Mouse (Mus musculus) cerebellum, postnatal 25 days (tissue): ENCODE results near the gene Rnf223.
"Not testable (repeated sequence)": the region's sequence is repeated elsewhere in the genome, so short reads cannot be mapped to it uniquely, and the experiment has no call there.

Experiments
- DNase-seq, 2 experiments: peaks; one replicate each; pipeline ENCODE4 v3.0.0; 2021; ENCODE audit warnings: mixed read lengths in 2 of 2

Rnf223 gene

DNA sequence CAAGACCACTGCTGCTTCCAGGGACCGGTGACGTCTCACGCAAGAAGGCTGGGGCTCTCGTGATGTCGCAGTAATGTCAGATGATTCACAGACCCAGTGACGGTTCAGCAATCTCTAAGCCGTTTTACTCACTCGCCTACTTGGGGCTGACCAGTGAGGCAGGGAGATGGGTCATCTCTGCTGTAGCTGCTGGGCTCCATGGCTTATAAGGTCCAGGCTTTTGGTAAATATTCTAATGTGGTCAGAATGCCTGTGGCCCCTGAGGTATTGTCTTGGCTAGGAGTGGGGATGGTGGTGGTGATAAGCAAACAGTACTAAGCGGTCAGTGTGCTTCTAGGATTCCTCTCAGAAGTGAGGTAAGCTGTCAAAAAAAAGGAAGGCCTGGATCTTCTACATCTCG is 627 bp downstream of the Rnf223 start:
- DNase-seq = no peak

DNA sequence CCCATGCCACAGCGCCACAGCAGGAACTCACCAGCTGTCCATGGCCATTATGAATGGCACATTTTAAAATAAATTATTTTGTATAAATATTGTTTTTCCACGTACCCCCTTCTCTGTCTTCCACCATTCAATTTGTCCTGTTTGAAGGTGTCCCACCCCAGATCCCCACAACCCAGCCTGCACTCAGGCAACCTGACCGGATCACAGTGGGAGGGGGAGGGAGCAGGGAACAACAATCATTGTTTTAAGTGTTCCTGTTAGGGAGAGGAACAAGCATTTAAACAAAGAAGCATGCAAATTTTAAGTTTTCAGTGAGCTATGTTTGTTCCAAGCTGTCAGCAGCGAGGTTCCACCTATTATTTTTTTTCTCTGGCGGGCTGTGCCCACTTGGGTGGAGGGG is 3.0 kb downstream of the Rnf223 start:
- DNase-seq = no peak

DNA sequence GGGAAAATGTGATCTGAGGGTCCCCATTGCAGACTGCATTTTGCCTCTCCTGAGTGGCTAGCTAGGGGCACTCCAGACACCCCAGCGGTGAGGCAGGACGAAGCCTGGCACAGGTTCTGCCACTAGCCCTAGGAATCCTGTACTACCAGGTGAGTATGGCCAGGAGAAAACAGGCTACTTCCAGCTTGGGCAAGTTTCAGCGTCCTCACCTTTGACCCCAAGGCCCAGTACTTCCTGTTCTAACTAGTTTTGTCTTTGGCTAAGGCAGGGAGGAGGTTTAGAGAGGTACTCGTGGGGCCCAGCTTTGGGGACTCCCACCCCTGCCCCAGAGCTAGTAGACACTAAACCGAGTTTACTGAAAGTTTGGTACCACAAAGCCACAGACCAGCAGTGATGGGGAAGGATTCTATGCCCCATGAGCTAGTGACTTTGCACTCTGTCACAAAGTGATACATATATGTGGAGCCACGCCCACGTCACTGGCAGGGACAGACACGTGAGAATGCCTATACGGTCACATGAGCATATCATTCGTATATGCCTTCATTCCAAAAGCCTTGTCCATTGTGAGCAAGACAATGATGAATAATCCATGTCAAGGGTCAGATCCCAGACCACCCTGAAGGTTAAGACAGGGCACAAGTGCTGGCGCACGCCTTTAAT is 3.8 kb downstream of the Rnf223 start:
- no peak for DNase-seq

DNA sequence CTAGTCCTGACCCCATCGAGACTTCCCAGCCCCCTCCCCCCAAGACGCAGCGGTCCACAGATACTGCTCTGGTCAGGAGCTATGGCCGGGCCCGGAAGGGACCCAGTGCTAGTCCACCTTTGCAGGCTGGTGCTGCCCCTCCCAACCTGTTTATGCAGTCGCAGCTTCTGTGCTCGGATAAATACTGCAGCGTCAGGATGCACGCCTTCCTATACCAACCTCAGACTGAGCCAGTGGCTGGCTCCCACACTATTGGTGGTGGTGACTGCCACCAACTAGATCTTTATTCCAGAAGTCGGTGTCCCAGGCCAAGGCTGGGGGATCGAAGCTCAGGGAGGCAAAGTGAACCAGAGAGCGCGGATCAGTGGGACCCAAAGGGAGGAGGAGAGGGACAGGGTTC is 4.8 kb downstream of the Rnf223 start:
- DNase-seq = no peak

DNA sequence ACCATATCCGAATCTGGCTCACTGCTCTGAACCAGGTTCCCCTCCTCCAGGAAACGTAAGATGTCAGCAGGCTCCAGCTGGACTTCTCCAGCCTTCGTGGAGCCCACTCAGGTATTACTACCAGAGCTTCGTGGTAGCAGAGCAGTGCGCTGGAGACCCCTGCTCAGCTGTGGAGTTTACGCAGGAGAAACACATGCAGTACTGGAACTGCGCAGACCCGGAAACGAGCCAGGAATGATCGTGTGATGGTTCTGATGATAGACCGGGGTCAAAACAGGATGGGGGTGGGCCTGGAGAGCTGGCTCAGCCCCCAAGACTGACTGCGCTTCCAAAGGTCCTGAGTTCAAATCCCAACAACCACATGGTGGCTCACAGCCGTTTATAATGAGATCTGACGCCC is 5.5 kb downstream of the Rnf223 start:
- no peak for DNase-seq

DNA sequence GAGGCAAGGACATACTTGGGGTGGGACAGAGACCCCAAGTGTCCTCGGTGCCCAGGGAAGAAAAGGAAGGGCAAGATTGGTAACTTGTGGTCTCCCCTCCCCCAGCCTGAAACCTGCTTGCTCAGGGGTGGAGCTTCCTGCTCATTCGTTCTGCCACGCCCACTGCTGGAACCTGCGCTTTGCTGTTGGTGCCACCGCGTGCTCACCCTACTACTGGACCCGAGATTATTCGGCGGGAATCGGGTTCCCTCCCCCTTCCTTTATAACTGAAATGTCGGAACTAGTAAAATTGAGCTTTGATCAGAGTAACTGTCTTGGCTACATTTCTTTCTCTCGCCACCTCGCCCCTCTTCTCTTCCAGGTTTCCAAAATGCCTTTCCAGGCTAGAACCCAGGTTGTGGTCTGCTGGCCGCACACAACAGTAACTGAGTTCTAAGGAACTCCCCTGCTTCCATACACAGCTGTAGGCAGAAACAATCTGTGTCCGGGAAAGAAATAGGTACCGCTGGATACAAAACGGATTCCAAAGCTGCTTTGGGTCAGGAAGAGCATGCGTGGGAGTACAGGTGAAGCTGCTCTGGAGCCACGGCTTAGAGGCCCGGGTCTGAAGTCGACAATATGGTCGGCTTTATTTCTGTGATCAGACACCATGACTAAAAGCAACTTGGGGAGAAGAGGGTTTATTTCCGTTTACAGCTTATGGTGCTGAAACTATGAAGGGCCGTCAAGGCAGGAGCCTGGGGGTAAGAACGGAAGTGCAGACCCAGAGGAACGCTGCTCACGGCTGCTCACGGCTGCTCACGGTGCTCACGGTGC is 6.2 kb downstream of the Rnf223 start:
- DNase-seq = no peak

DNA sequence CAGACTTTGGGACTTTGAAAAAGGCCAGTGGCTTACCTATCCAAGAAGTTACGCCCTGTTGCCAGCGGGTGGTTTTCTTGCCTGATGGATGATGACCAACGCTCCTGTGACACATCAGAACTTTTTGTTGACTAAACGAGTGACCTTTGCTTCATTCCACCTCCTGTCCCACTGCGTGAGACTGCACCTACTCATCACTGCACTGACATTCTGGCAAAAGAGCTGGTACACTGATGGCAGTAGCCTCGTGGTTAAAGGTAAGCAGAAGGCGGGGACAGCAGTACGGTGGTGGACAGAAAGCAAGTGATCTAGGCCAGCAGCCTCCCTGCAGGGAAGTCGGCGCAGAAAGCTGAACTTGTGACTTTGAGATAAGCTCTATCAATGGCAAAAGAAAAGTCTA is 20.6 kb downstream of the Rnf223 start:
- not testable (repeated sequence) for DNase-seq

DNA sequence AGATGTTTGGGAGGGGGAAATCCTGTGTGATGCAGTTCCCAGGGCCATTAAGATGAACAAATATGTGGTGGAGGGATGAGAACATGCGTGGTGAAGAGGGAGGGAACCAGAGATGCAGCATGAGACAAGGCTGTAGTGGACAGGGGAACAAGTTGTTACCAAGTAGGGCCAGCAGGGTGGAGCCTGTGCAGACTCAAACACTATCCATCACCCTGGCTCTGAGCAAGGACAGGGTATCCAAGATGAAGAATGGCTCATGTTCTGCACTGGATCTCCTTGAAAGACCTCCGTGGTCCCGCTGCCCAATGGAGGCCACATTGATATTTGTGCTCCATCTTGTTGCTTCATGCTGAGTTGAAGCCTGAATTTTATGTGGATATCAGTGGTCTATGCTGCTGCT is 24.5 kb downstream of the Rnf223 start:
- no peak for DNase-seq

DNA sequence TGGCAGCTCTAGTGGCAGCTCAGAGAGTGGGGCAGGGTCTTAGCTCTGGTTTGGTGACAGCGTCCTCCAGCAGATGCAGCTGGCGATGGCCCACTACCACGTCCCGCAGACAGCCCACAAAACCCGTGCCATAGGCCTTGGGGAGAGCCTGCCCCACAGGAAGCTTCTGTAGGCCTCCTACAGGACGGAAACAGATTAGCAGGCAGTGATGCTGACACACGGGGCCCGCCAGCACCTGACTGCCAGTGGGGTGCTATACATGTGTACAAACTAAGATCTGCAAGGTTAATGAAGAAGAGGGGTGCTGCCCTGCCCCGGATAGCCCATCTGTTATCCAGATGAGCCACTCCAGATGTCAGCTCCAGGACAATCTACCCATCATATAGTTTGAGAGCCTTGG is 36.2 kb downstream of the Rnf223 start:
- DNase-seq = no peak

DNA sequence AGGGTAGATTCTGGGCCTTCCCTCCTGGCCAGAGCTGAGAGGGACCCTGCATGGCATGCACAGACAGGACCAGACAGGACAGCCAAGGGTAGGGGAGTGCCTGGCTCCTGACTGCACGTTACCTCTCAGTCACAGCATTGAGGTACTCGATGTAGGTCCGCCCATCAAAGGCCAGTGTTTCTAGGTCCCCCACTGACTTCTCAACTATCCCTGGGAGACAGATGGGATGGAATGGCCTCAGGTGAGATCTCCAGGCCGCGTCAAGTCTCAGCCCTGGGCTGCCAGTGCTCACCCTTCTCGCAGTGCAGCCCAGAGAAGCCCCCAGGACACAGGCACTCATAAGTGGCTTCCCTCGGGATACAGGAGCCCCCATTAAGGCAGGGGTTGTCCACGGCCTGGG is 38.3 kb downstream of the Rnf223 start:
- no peak for DNase-seq

DNA sequence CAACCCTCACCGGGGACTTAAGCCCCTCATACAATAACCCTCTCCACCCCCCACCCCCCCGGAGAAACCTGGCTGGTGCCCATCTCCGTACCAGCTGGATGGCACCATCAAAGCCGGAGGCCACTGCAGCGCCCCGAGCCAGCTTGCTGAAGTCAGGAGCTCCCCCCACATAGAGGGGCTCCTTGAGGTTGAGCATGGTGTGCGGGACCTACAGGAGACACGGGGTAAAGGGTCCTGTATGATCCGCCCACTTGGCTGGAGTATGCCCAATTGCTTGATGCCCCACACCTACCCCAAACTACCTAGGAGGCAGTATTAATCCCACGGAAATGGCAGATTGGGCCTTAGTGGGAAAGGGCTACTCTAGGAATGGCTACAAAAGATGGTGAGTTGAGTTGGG is 38.8 kb downstream of the Rnf223 start:
- no peak for DNase-seq

DNA sequence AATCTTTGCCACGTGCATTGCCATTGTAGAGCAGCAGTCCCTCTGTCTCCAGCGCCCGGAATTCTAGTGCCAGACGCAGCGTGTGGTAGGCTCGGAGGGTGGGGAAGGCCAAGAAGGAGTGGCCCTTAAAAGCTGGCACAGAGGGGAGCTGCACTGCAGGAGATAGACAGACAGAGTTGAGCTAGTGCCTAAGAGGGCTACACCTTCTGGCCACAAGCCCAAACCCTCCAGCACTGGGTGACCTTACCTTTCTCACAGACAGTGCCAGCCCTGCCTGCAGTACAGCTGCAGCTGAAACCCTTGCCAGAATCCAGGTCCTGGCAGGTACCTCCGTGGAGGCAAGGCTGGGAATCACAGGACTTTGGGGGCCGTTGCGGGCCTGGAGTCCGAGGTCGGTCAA is 41.5 kb downstream of the Rnf223 start:
- no peak for DNase-seq

DNA sequence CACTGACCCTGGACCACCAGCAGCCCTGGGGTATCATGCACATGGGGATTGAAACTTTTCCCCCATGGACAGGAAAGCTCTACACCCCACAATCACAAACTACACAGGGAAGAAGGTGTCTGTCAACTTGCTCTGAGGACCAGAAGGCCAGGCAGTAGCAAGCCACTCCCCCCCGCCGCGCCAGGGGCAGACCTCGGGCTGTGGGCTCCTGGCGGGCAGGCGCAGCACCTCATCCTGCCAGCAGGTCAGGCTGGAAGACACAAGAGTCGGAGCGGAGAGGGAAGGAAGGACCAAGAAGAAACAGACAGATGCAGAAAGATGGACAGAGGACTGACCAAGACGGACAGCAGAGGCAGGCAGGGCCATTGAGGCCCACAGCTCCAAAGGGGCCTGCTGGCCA is 47.3 kb downstream of the Rnf223 start:
- DNase-seq = no peak
